Mouse (Mus musculus) megakaryocyte, embryonic 14.5 days (primary cell): ENCODE data around the gene Saa3. TPM values are rescaled to one million over a fixed set of nuclear protein-coding genes. Genes with fewer than 3 reads are reported as not detected.

Experiments
- H3K27me3 ChIP-seq: replicated peaks from 2 replicates; pipeline ENCODE3; 2012; ENCODE audit warnings: inconsistent platforms
- H3K36me3 ChIP-seq: replicated peaks from 2 replicates; pipeline ENCODE3; 2012; ENCODE audit warnings: low read length, inconsistent platforms, mixed read lengths
- H3K4me1 ChIP-seq: 2 replicates; pipeline ENCODE4 v1.6.1; 2012; ENCODE audit warnings: inconsistent platforms
- H3K4me3 ChIP-seq: replicated peaks from 2 replicates; pipeline ENCODE3; 2012; ENCODE audit warnings: moderate library complexity, mild to moderate bottlenecking, inconsistent platforms
- H3K9me3 ChIP-seq: 2 replicates; pipeline ENCODE4 v1.6.1; 2012; ENCODE audit warnings: inconsistent platforms
- FLI1 ChIP-seq: IDR thresholded peaks from 2 replicates; pipeline ENCODE4 v1.6.1; 2012; ENCODE audit warnings: low read length, inconsistent platforms, mixed read lengths
- GATA1 ChIP-seq: IDR thresholded peaks from 3 replicates; pipeline ENCODE4 v1.6.1; 2012; ENCODE audit warnings: mixed read lengths, low read length, inconsistent platforms, borderline replicate concordance
- polyA plus RNA-seq: library from polyadenylated mRNA; stranded (reverse); fragments of >175 nt; gene quantifications from 2 replicates; pipeline ENCODE4 v1.2.3, GENCODE M21; 2012; ENCODE audit warnings: low replicate concordance; ENCODE audit not compliant: insufficient read depth

The Saa3 gene
- polyA plus RNA-seq, 1 experiment = 99.8 TPM

DNA sequence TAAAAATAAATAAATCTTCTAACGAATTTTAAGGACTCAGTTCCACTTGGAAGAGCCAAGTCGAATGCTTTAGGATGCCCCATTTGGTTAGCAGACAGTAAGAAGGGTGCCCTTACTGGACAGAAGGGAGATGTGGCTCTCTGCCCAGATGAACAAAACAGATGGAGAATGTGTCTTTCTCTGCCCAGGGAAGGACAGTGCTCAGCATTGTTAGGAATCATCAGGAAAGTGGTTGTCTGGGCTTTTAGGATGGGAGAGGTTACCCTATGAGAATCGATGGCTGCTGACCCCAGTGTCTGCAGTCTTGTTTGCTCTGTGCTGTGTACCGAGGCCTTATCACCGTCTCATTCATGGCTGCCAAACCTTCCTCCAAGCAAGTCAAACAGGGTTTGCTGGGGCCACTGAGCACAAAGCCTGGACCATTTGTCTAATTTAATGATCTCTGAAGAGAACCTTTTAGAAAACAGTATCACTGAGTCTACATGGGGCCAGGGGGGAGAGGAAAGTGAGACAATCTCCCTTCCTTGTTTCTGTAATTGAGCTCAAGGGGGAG, 38.6 kb downstream of the Saa3 start:
- no peak for TF ChIP-seq GATA1
- no peak for TF ChIP-seq FLI1
- no peak overlapping the region for H3K4me3 ChIP-seq
- H3K36me3 ChIP-seq = no peaks in the 10 kb centered on the region
- peaks cover 3% of the 10 kb centered on the region; the same call in 1 of the 2 replicates for H3K9me3 ChIP-seq
- H3K4me1 ChIP-seq = peaks cover 40% of the 10 kb centered on the region
- peaks cover 16% of the 10 kb centered on the region for H3K27me3 ChIP-seq

GRCm38 (mm10) chr7:46675886-46676285, 39.6 kb downstream of the Saa3 start:
- peaks cover 23% of the 10 kb centered on the region for H3K27me3 ChIP-seq
- no peaks in the 10 kb centered on the region for H3K36me3 ChIP-seq
- peaks cover 38% of the 10 kb centered on the region for H3K4me1 ChIP-seq
- H3K9me3 ChIP-seq = peaks cover 3% of the 10 kb centered on the region; the same call in 1 of the 2 replicates
- H3K4me3 ChIP-seq = no peak overlapping the region
- TF ChIP-seq FLI1 (no peak), GATA1 (no peak)

DNA sequence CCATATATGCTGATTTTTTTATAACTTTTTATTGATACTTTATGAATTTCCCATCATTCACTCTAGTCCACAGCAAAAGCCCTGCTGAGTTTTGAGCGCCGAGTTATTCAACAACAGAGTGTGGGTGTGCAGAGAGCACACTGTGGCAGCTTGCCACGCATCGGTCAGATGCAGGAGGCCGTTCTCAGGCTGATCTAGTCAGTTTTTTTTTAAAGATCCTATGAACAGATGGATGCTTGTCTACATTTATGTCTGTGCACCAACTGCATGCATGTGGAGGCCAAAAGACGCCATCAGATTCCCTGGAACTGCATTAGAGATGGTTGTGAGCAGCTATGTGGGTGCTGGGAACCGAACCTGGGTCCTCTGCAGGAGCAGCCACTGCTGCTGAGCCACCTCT, 40.4 kb downstream of the Saa3 start:
- Histone ChIP-seq H3K36me3 (no peaks in the 10 kb centered on the region), H3K27me3 (peaks cover 26% of the 10 kb centered on the region), H3K4me1 (peaks cover 30% of the 10 kb centered on the region), H3K4me3 (no peak overlapping the region), H3K9me3 (peaks cover 3% of the 10 kb centered on the region; the same call in 1 of the 2 replicates)
- no peak for TF ChIP-seq FLI1
- TF ChIP-seq GATA1 = no peak

GRCm38 (mm10) chr7:46672160-46672672, 43.3 kb downstream of the Saa3 start, which contains the start of gene Tph1:
Gene Tph1, minus strand, starts transcription at chr7:46672537.
- TF ChIP-seq FLI1 (no peak), GATA1 (no peak)
- Histone ChIP-seq H3K4me3 (peak within 1 kb of the TSS; percentile 4), H3K27me3 (peaks cover 51% of the 10 kb centered on the region), H3K36me3 (no peaks in the 10 kb centered on the region), H3K4me1 (peaks cover 33% of the 10 kb centered on the region), H3K9me3 (peaks cover 3% of the 10 kb centered on the region; the same call in 1 of the 2 replicates)

GRCm38 (mm10) chr7:46667256-46667655, 48.2 kb downstream of the Saa3 start:
- peaks cover 68% of the 10 kb centered on the region for H3K27me3 ChIP-seq
- peak overlapping the region; percentile 83 for H3K4me3 ChIP-seq

DNA sequence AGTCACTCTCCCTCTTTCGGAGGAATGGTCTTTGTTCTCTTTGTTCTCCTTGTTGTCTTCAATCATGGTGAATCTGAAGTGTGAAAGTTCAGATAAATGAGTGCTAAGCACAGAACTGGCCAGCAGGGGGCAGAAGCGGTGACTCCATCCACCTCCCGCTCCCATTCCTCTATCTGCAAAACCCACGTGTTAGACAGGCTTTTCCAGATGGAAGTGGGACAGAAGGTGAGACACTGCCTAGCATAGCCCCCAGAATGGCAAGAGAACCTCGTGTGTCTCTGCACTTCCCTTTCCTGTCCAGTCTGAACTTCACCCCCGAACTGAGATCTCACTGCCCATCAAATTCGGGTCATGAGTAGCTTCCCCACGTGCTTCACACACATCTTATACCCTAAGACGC, 50.3 kb downstream of the Saa3 start:
- no peaks in the 10 kb centered on the region for H3K9me3 ChIP-seq
- H3K36me3 ChIP-seq = no peaks in the 10 kb centered on the region
- H3K27me3 ChIP-seq = peaks cover 64% of the 10 kb centered on the region
- peaks cover 20% of the 10 kb centered on the region for H3K4me1 ChIP-seq
- TF ChIP-seq GATA1 (no peak), FLI1 (no peak)
- H3K4me3 ChIP-seq = peak overlapping the region; percentile 39

More at GRCm38 (mm10) chr7:46667256-46667655, 48.2 kb downstream of the Saa3 start:
- Histone ChIP-seq H3K9me3 (no peaks in the 10 kb centered on the region), H3K36me3 (no peaks in the 10 kb centered on the region), H3K4me1 (peaks cover 32% of the 10 kb centered on the region)
- TF ChIP-seq FLI1 = no peak
- TF ChIP-seq GATA1 = no peak

Other genes with a start within 250 kb of the Saa3 start
- 2.4 TPM in 1 of 2 replicates, not detected in the other for gene Sergef, start 75.9 kb downstream of the Saa3 start, polyA plus RNA-seq
- 0.11 TPM in 1 of 2 replicates, not detected in the other for gene Tph1, start 43.2 kb downstream of the Saa3 start, polyA plus RNA-seq
- 2.7 TPM in 1 of 2 replicates, not detected in the other for gene Saal1, start 5.0 kb downstream of the Saa3 start, polyA plus RNA-seq
- gene Saa4, start 16.9 kb upstream of the Saa3 start, polyA plus RNA-seq = not detected in 2 replicates
- not detected in 2 replicates for gene Saa1, start 27.3 kb upstream of the Saa3 start, polyA plus RNA-seq
- not detected in 2 replicates for gene Saa2, start 36.1 kb upstream of the Saa3 start, polyA plus RNA-seq
- 0.49 and 1.0 TPM in 2 replicates for gene Hps5, start 80.4 kb upstream of the Saa3 start, polyA plus RNA-seq
- 14.5 and 19.9 TPM in 2 replicates for gene Gtf2h1, start 80.4 kb upstream of the Saa3 start, polyA plus RNA-seq
- 1,655 and 1,832 TPM in 2 replicates for gene Ldha, start 125.8 kb upstream of the Saa3 start, polyA plus RNA-seq
- gene Ldhc, start 145.5 kb upstream of the Saa3 start, polyA plus RNA-seq = 0.35 TPM in 1 of 2 replicates, not detected in the other
- 23.2 and 42.8 TPM in 2 replicates for gene Tsg101, start 204.3 kb upstream of the Saa3 start, polyA plus RNA-seq
- gene Uevld, start 242.8 kb upstream of the Saa3 start, polyA plus RNA-seq = 0.04 TPM in 1 of 2 replicates, not detected in the other